Mouse (Mus musculus) kidney, adult 11 months (tissue): ENCODE data around the gene Xpr1.

Experiments used
- DNase-seq: peaks from one replicate; pipeline ENCODE4 v3.0.0; 2022

The Xpr1 gene

GRCm38 (mm10) chr1:155400056-155400455 is 17.2 kb downstream of the Xpr1 start:
- DNase-seq: no peak

GRCm38 (mm10) chr1:155394829-155395228 is 22.4 kb downstream of the Xpr1 start:
- DNase-seq: no peak

- DNase-seq: no peak
These were observed 23.2 kb downstream of the Xpr1 start for GRCm38 (mm10) chr1:155394021-155394420.

- no peak for DNase-seq
These were observed 24.4 kb downstream of the Xpr1 start for GRCm38 (mm10) chr1:155392825-155393224.

- DNase-seq: no peak
These were observed 25.7 kb downstream of the Xpr1 start for GRCm38 (mm10) chr1:155391537-155391936.

- DNase-seq: no peak
These were observed 28.8 kb downstream of the Xpr1 start for GRCm38 (mm10) chr1:155388418-155388817.

- no peak for DNase-seq
These were observed 30.7 kb downstream of the Xpr1 start for GRCm38 (mm10) chr1:155386551-155386950.

- DNase-seq: no peak
These were observed 33.6 kb downstream of the Xpr1 start for GRCm38 (mm10) chr1:155383319-155384302.

GRCm38 (mm10) chr1:155381931-155382330 is 35.3 kb downstream of the Xpr1 start:
- DNase-seq: no peak

GRCm38 (mm10) chr1:155379289-155379688 is 37.9 kb downstream of the Xpr1 start:
- no peak for DNase-seq

- no peak for DNase-seq
These were observed 44.4 kb downstream of the Xpr1 start for GRCm38 (mm10) chr1:155372821-155373220.

GRCm38 (mm10) chr1:155370075-155370658 is 47.0 kb downstream of the Xpr1 start:
- DNase-seq: no peak

GRCm38 (mm10) chr1:155366366-155366765 is 50.8 kb downstream of the Xpr1 start:
- no peak for DNase-seq

- DNase-seq: no peak
These were observed 55.6 kb downstream of the Xpr1 start for GRCm38 (mm10) chr1:155361502-155362126.

GRCm38 (mm10) chr1:155353096-155353495 is 64.1 kb downstream of the Xpr1 start:
- DNase-seq: no peak

GRCm38 (mm10) chr1:155351527-155351926 is 65.7 kb downstream of the Xpr1 start:
- DNase-seq: no peak

GRCm38 (mm10) chr1:155348491-155348890 is 68.7 kb downstream of the Xpr1 start:
- DNase-seq: no peak

GRCm38 (mm10) chr1:155347339-155347738 is 69.9 kb downstream of the Xpr1 start:
- no peak for DNase-seq

GRCm38 (mm10) chr1:155344019-155344418 is 73.2 kb downstream of the Xpr1 start:
- DNase-seq: no peak

GRCm38 (mm10) chr1:155339622-155340021 is 77.6 kb downstream of the Xpr1 start:
- DNase-seq: no peak

- no peak for DNase-seq
These were observed 79.9 kb downstream of the Xpr1 start for GRCm38 (mm10) chr1:155337315-155337714.

GRCm38 (mm10) chr1:155335963-155336362 is 81.3 kb downstream of the Xpr1 start:
- no peak for DNase-seq

GRCm38 (mm10) chr1:155322183-155322582 is 95.0 kb downstream of the Xpr1 start:
- no peak for DNase-seq
